Mouse (Mus musculus) small intestine, adult 2 months (tissue): ENCODE data around the gene Arhgap31. TPM values are rescaled to one million over a fixed set of nuclear protein-coding genes. Genes with fewer than 3 reads are reported as not detected.

Experiments used
- H3K27ac ChIP-seq: fragments of 200-500 bp; 2 replicates; pipeline ENCODE4 v1.5.1; 2012; ENCODE audit warnings: low read depth, low read length, control low read depth, inconsistent platforms; ENCODE audit not compliant: insufficient read depth
- H3K27me3 ChIP-seq: fragments of 200-500 bp; 2 replicates; pipeline ENCODE4 v1.6.1; 2012; ENCODE audit warnings: mild to moderate bottlenecking, moderate library complexity, low read length, inconsistent platforms; ENCODE audit not compliant: control insufficient read depth, insufficient read depth
- H3K36me3 ChIP-seq: fragments of 200-500 bp; 2 replicates; pipeline ENCODE4 v1.6.1; 2012; ENCODE audit warnings: mild to moderate bottlenecking, low read length, control low read depth, inconsistent platforms; ENCODE audit not compliant: control insufficient read depth, insufficient read depth
- H3K4me1 ChIP-seq: fragments of 200-500 bp; 2 replicates; pipeline ENCODE4 v1.6.1; 2012; ENCODE audit warnings: low read length, inconsistent platforms, mixed read lengths; ENCODE audit not compliant: control insufficient read depth, insufficient read depth, insufficient read length
- H3K4me3 ChIP-seq: fragments of 200-500 bp; 2 replicates; pipeline ENCODE4 v1.5.1; 2012; ENCODE audit warnings: low read depth, mild to moderate bottlenecking, control low read depth, inconsistent platforms, low read length, moderate library complexity
- CTCF ChIP-seq: fragments of 200-500 bp; IDR thresholded peaks from 2 replicates; pipeline ENCODE4 v1.5.1; 2012; ENCODE audit warnings: low read depth, mild to moderate bottlenecking, control low read depth, inconsistent platforms, low read length, moderate library complexity, mixed read lengths; ENCODE audit not compliant: insufficient replicate concordance, insufficient read length; ENCODE audit errors: extremely low read depth
- POLR2A ChIP-seq: fragments of 200-500 bp; IDR thresholded peaks from 2 replicates; pipeline ENCODE4 v1.6.1; 2012; ENCODE audit warnings: low read depth, mild to moderate bottlenecking, control low read depth, inconsistent platforms, low read length, moderate library complexity
- WGBS: fragments of 180-500 bp; shearing (Covaris S2); methylation state at CpG from one replicate; pipeline ENCODE4 v1.1.7; 2018; 5-methylcytosine and 5-hydroxymethylcytosine counted together
- polyA plus RNA-seq: library from polyadenylated mRNA; depleted of rRNA; stranded (reverse); fragments of >200 nt; gene quantifications from 2 replicates; pipeline ENCODE4 v1.2.3, GENCODE M21; 2012

Gene Arhgap31
- polyA plus RNA-seq, 1 experiment = 4.0 TPM

DNA sequence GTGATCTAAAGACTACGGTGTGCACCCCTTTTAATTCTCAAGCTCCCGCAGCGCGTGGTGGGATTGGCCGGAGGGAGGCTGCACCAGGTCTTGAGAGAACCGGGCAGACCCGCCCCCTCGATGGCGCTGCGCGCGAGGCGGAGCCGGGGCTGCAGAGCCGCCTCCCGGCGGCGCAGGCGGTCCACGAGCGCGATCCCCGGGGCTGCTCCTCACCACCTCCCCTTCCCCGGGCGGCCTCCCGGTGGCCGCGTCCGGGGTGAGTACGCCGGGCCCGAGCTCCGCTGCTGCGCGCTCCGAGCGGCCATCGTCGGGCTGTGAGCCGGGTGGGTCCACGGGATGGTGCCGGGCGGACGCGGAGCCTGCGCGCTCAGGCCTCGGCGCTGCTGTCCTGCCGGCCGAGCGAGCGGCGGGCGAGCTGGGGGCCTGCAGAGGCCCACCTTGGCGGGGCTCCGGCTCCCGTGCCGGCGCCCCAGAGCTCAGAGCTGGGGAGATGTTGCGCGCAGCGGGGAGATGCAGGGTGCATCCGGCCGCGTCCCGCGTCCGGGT lies 29.1 kb upstream of the Arhgap31 start, which contains the start of gene B4galt4:
TSS of gene B4galt4 (plus strand) at position 152 of the 546 bp plus-strand sequence.
- under 1% methylated on average over 69 of the region's 69 CpGs for WGBS
- TF ChIP-seq POLR2A = peak; percentile 75
- no peak for TF ChIP-seq CTCF
- Histone ChIP-seq H3K4me1 (peaks cover 7% of the 10 kb centered on the region; the same call in 1 of the 2 replicates), H3K27ac (peak within 1 kb of the TSS; percentile 73), H3K36me3 (no peaks in the 10 kb centered on the region), H3K4me3 (peak within 1 kb of the TSS; percentile 94), H3K27me3 (no peaks in the 10 kb centered on the region)

DNA sequence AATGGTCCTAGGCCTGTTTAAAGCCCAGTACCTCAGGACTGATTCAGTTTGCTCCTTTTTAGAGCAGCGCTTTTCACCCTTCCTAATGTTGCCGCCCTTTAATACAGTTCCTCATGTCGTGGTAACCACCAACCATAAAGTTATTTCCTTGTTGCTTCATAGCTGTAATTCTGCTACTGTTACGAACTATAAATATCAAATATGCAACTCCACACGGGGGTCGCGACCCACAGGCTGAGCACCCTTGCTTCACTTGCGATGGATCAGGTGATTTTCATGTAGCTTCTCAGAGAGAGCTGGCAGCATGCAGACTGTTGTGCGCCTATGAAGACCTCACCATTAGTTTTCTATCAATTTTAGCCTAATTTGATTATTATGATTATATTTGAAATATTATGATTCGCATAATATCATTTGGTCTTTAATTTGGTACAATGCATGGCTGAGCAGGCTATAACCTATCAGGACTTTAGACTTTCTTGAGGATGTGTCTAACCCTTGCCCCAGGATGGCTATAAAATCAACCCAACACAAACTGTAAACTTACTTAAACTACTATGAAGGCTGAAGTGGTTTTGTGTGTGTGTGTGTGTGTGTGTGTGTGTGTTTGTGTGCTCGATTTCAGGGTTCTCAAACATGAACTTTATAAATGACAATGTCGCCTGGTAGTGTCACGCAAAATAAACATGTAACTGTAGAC lies 28.3 kb upstream of the Arhgap31 start:
- H3K4me3 ChIP-seq = no peak overlapping the region
- peaks cover 7% of the 10 kb centered on the region; the same call in 1 of the 2 replicates for H3K4me1 ChIP-seq

DNA sequence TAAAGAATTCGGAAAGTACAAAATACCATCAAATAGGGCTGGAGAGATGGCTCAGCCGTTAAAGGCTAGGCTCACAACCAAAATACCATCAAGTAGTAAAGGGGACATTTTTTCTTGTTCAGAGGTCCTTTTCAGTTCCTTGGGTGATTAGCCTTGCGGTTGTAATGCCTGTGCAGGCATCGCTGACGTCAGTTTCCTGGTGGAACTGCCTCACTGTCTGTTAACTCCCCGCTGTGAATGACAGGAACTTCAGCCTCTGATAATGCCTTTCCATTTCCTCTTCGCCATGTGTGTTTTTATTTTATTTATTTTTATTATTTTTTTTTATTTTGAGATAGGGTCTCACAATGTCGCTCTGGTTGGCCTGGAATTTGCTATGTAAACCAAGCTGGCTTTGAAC lies 17.8 kb upstream of the Arhgap31 start:
- Histone ChIP-seq H3K4me3 (no peak overlapping the region), H3K36me3 (no peaks in the 10 kb centered on the region), H3K27me3 (peaks cover 2% of the 10 kb centered on the region; the same call in 1 of the 2 replicates), H3K27ac (no peak overlapping the region), H3K4me1 (no peaks in the 10 kb centered on the region)
- 55% methylated on average over 8 of the region's 8 CpGs for WGBS
- TF ChIP-seq CTCF = no peak
- TF ChIP-seq POLR2A = no peak

More for the DNA sequence above, 28.3 kb upstream of the Arhgap31 start:
- H3K36me3 ChIP-seq = no peaks in the 10 kb centered on the region
- no peaks in the 10 kb centered on the region for H3K27me3 ChIP-seq
- H3K27ac ChIP-seq = peak overlapping the region; percentile 73
- TF ChIP-seq POLR2A = no peak
- TF ChIP-seq CTCF = no peak
- WGBS = 55% methylated on average over 13 of the region's 13 CpGs

DNA sequence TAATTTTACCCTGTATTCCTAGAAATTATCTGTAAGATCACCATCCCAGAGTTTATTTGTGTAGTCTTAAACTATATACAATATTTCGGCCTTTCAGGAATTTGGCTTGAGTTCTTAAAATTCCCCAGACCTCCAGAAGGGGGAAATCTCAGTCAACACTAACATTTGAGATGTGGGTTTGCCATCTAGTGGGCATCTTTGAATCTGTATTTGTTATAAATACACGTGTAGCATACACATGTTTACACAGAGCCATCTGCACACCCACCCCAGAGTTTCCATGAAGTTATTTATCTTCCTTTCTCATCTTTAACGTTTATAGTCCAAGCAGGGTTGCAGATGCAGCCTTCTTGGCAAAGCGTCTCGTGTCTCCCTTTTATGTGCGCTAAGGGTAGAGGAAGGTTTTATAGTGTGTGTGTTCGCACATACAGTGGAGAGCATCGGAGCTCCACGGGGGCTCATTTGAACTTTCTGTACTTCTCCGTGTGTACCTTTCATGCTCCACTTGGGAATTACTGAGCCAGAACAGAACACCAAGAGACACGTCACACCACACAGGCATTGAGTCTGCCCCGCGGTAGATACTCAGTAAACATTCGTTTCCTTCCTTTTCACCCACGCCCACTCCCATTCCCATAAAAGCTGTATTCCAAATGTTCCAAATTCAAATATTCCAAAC lies 16.7 kb upstream of the Arhgap31 start:
- Histone ChIP-seq H3K27ac (no peak overlapping the region), H3K36me3 (no peaks in the 10 kb centered on the region), H3K4me1 (no peaks in the 10 kb centered on the region), H3K27me3 (peaks cover 2% of the 10 kb centered on the region; the same call in 1 of the 2 replicates), H3K4me3 (no peak overlapping the region)
- 33% methylated on average over 15 of the region's 15 CpGs for WGBS
- TF ChIP-seq POLR2A (no peak), CTCF (no peak)

DNA sequence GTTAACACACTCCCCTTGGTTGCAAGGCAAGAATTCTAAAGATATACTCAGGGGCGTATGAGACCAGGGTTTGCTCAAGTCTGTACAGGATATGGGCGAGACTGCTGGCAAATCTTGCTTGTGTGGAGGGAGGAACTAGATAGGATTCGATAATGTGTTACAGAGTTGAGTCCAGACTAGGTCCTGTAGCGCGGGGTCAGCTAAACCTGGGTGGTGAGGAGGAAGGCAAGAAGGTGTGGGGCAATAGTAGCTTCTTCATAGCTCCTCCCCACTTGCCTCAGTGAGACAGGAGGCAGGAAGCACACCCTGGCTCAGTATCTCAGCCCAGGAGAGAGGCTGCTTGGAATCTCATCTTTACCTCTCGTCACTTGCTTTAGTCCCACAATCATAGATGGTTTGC lies 16.1 kb upstream of the Arhgap31 start:
- Histone ChIP-seq H3K27ac (no peak overlapping the region), H3K36me3 (no peaks in the 10 kb centered on the region), H3K4me3 (no peak overlapping the region), H3K27me3 (peaks cover 2% of the 10 kb centered on the region; the same call in 1 of the 2 replicates), H3K4me1 (no peaks in the 10 kb centered on the region)
- 72% methylated on average over 6 of the region's 6 CpGs for WGBS
- TF ChIP-seq POLR2A (no peak), CTCF (no peak)

DNA sequence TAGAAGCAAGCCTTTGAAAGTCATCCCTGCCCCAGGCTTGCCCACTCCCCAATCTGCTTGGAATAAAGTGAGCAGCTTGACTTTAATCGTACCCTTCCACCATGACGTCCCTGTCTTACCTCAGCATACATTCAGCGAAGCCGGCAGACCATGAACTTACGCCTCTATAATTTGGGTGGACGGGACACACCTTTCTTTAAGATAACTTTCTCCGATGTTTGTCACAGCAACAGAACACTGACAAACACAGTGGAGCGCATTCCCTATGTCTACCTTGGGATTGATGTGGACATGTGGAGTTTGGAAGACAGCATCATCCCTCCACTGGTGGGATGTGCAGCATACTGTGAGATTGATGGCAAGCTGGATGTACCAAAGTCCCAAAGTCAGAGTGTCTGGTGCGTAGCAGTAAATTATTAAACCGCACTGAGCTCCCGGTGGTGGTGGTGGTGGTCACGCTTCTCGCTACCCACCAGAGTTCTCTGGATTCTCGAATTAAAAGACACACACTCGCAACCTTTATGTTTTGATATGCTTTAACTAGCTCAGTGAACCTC lies 15.6 kb upstream of the Arhgap31 start:
- Histone ChIP-seq H3K27ac (no peak overlapping the region), H3K36me3 (no peaks in the 10 kb centered on the region), H3K27me3 (no peaks in the 10 kb centered on the region; the same call in 1 of the 2 replicates), H3K4me1 (no peaks in the 10 kb centered on the region), H3K4me3 (no peak overlapping the region)
- 89% methylated on average over 15 of the region's 15 CpGs for WGBS
- TF ChIP-seq POLR2A = no peak
- TF ChIP-seq CTCF = no peak
